Mouse (Mus musculus) small intestine, adult 2 months (tissue): ENCODE measurements around the gene Phactr3.

Experiments
- CTCF ChIP-seq: fragments of 200-500 bp; IDR thresholded peaks from 2 replicates; pipeline ENCODE4 v1.5.1; 2012; ENCODE audit warnings: low read depth, mild to moderate bottlenecking, control low read depth, inconsistent platforms, low read length, moderate library complexity, mixed read lengths; ENCODE audit not compliant: insufficient replicate concordance, insufficient read length; ENCODE audit errors: extremely low read depth
- POLR2A ChIP-seq: fragments of 200-500 bp; IDR thresholded peaks from 2 replicates; pipeline ENCODE4 v1.6.1; 2012; ENCODE audit warnings: low read depth, mild to moderate bottlenecking, control low read depth, inconsistent platforms, low read length, moderate library complexity

DNA sequence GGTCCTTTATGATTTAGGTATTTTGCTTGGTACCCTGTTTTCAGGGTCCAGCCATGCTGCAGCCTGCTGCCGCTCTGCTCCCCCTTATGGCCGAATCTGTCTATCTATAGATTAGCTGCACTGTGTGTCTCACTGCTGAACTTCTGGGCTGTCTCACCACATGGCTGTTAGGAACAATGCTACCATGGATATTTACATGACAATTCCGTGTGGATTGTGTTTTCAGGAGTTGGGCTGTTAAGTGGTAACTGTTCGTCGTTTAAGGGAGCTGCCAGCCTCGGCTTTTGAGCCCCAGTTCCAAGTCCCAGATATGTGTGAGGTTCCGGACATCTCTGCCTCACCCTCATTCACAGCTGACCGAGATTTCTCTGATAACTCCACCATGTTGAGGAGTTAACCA, 122.1 kb downstream of the Phactr3 start:
- TF ChIP-seq CTCF, result no peak
- TF ChIP-seq POLR2A, result no peak
